Mouse (Mus musculus) spleen, adult 2 months (tissue): ENCODE data around the gene Akr1d1. TPM values are rescaled to one million over a fixed set of nuclear protein-coding genes. Genes with fewer than 3 reads are reported as not detected.

Source experiments
- DNase-seq, 2 experiments: peaks; one replicate each; pipeline versions ENCODE4 v3.0.0 to v3.0.0-alpha.2; 2012 to 2021; ENCODE audit warnings: low spot score in 2 of 2, low read depth in 1 of 2
- H3K27ac ChIP-seq: fragments of 200-500 bp; 2 replicates; pipeline ENCODE4 v1.5.1; 2012; ENCODE audit warnings: low read length, inconsistent platforms; ENCODE audit not compliant: insufficient read depth
- H3K27me3 ChIP-seq: fragments of 200-500 bp; 2 replicates; pipeline ENCODE4 v1.6.1; 2012; ENCODE audit warnings: mild to moderate bottlenecking, moderate library complexity, low read length, inconsistent platforms; ENCODE audit not compliant: control insufficient read depth, insufficient read depth
- H3K36me3 ChIP-seq: fragments of 200-500 bp; 2 replicates; pipeline ENCODE4 v1.6.1; 2012; ENCODE audit warnings: mild to moderate bottlenecking, low read length, inconsistent platforms; ENCODE audit not compliant: control insufficient read depth, insufficient read depth
- H3K4me1 ChIP-seq: fragments of 200-500 bp; 2 replicates; pipeline ENCODE4 v1.6.1; 2011; ENCODE audit warnings: inconsistent platforms; ENCODE audit not compliant: control insufficient read depth, insufficient read depth, insufficient read length
- H3K4me3 ChIP-seq: fragments of 200-500 bp; 2 replicates; pipeline ENCODE4 v1.5.1; 2011; ENCODE audit warnings: mild to moderate bottlenecking, inconsistent platforms; ENCODE audit not compliant: insufficient read depth, insufficient read length; ENCODE audit errors: extremely low read depth
- CTCF ChIP-seq: fragments of 200-500 bp; IDR thresholded peaks from 2 replicates; pipeline ENCODE4 v1.5.1; 2011; ENCODE audit warnings: mild to moderate bottlenecking, inconsistent platforms; ENCODE audit not compliant: insufficient read depth, insufficient read length, insufficient replicate concordance; ENCODE audit errors: extremely low read depth
- POLR2A ChIP-seq: fragments of 200-500 bp; IDR thresholded peaks from 2 replicates; pipeline ENCODE4 v1.6.1; 2011; ENCODE audit warnings: low read depth, low read length, inconsistent platforms
- WGBS: fragments of 180-500 bp; shearing (Covaris S2); methylation state at CpG from one replicate; pipeline ENCODE4 v1.1.7; 2018; 5-methylcytosine and 5-hydroxymethylcytosine counted together
- polyA plus RNA-seq: library from polyadenylated mRNA; depleted of rRNA; stranded (reverse); fragments of >200 nt; gene quantifications from 2 replicates; pipeline ENCODE4 v1.2.3, GENCODE M21; 2012; rRNA removed

Akr1d1 gene
- not detected in 2 replicates for polyA plus RNA-seq

DNA sequence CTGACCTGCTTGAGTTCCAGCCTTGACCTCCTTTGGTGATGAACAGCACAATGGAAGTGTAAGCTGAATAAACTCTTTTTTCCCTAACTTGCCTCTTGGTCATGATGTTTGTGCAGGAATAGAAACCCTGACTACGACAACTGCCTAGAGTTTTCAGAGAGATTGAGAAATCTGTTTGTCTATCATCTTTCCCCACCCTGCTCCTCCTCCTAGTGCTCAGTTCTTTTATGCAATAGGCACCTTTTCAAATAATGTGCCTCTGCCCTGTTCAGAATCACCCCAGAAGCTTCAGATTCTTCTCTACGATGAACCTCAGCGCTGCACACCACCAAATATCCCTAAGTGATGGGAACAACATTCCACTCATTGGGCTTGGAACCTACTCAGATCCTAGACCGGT is at the start of gene Akr1d1:
TSS of gene Akr1d1 (plus strand) at position 234 of the 400 bp plus-strand sequence.
- no peak for DNase-seq
- no peak within 1 kb of the TSS for H3K27ac ChIP-seq

GRCm38 (mm10) chr6:37481147-37481546 is 48.8 kb upstream of the Akr1d1 start:
- no peak for TF ChIP-seq POLR2A
- TF ChIP-seq CTCF = no peak
- H3K4me3 ChIP-seq = no peak overlapping the region
- H3K4me1 ChIP-seq = no peaks in the 10 kb centered on the region
- H3K36me3 ChIP-seq = no peaks in the 10 kb centered on the region
- 57% methylated on average over 3 of the region's 3 CpGs for WGBS
- no peak for DNase-seq
- H3K27ac ChIP-seq = no peak overlapping the region
- H3K27me3 ChIP-seq = no peaks in the 10 kb centered on the region

More for the DNA sequence above, at the start of gene Akr1d1:
- Histone ChIP-seq H3K36me3 (no peaks in the 10 kb centered on the region), H3K4me3 (no peak within 1 kb of the TSS), H3K4me1 (no peaks in the 10 kb centered on the region), H3K27me3 (no peaks in the 10 kb centered on the region)
- no peak for TF ChIP-seq POLR2A
- WGBS = 93% methylated on average over 4 of the region's 4 CpGs

GRCm38 (mm10) chr6:37483262-37483661 is 46.7 kb upstream of the Akr1d1 start:
- Histone ChIP-seq H3K27me3 (no peaks in the 10 kb centered on the region), H3K27ac (no peak overlapping the region), H3K4me3 (no peak overlapping the region), H3K4me1 (no peaks in the 10 kb centered on the region), H3K36me3 (no peaks in the 10 kb centered on the region)
- TF ChIP-seq POLR2A = no peak
- TF ChIP-seq CTCF = no peak
- no peak for DNase-seq
- WGBS = 72% methylated on average over 5 of the region's 5 CpGs

GRCm38 (mm10) chr6:37484588-37485070 is 45.3 kb upstream of the Akr1d1 start:
- Histone ChIP-seq H3K27me3 (no peaks in the 10 kb centered on the region), H3K36me3 (no peaks in the 10 kb centered on the region), H3K4me1 (no peaks in the 10 kb centered on the region), H3K4me3 (no peak overlapping the region), H3K27ac (no peak overlapping the region)
- no peak for DNase-seq
- WGBS = 76% methylated on average over 1 of the region's 1 CpGs
- TF ChIP-seq CTCF = no peak
- no peak for TF ChIP-seq POLR2A

- no peaks in the 10 kb centered on the region for H3K36me3 ChIP-seq
- no peak for TF ChIP-seq POLR2A
- TF ChIP-seq CTCF = no peak
- H3K4me1 ChIP-seq = no peaks in the 10 kb centered on the region
- H3K27ac ChIP-seq = no peak overlapping the region
- H3K4me3 ChIP-seq = no peak overlapping the region
- DNase-seq = no peak
- no peaks in the 10 kb centered on the region for H3K27me3 ChIP-seq
- WGBS = 87% methylated on average over 4 of the region's 4 CpGs
Measured at GRCm38 (mm10) chr6:37486502-37486901, 43.5 kb upstream of the Akr1d1 start.

GRCm38 (mm10) chr6:37492241-37492640 is 37.7 kb upstream of the Akr1d1 start:
- H3K4me3 ChIP-seq = no peak overlapping the region
- H3K36me3 ChIP-seq = no peaks in the 10 kb centered on the region
- no peaks in the 10 kb centered on the region for H3K4me1 ChIP-seq
- no peak for DNase-seq
- TF ChIP-seq CTCF = no peak
- no peak overlapping the region for H3K27ac ChIP-seq
- H3K27me3 ChIP-seq = no peaks in the 10 kb centered on the region
- WGBS = 87% methylated on average over 3 of the region's 3 CpGs

DNA sequence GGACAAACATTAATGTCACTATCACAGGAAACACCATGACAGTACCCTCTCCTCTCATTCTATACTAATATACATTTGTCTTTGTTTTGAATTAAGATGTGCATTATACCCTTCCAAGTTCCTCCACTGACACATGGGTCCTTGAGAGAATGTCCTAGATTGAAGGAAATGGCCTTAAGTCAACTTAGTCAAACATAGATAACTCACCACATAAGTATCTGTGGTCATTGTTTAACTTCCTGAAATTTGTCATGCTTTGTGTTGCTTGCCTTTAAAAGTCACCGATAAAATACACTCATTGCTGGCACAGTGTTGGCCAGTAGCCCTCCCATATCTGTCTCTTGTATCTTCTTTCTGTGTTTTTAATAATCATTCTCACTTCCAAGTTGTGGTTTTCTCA is 35.0 kb upstream of the Akr1d1 start:
- no peaks in the 10 kb centered on the region for H3K36me3 ChIP-seq
- H3K27ac ChIP-seq = no peak overlapping the region
- TF ChIP-seq POLR2A (no peak), CTCF (no peak)
- no peak for DNase-seq
- H3K4me3 ChIP-seq = no peak overlapping the region
- H3K27me3 ChIP-seq = no peaks in the 10 kb centered on the region
- no peaks in the 10 kb centered on the region for H3K4me1 ChIP-seq
- 10% methylated on average over 1 of the region's 1 CpGs for WGBS

- 87% methylated on average over 1 of the region's 1 CpGs for WGBS
- Histone ChIP-seq H3K27me3 (no peaks in the 10 kb centered on the region), H3K4me1 (no peaks in the 10 kb centered on the region), H3K36me3 (no peaks in the 10 kb centered on the region), H3K4me3 (no peak overlapping the region), H3K27ac (no peak overlapping the region)
- DNase-seq = no peak
- TF ChIP-seq CTCF (no peak), POLR2A (no peak)
Measured at GRCm38 (mm10) chr6:37496866-37497265, 33.1 kb upstream of the Akr1d1 start.
